Mouse (Mus musculus) frontal cortex, postnatal 10 days (tissue): Measurements from ENCODE around the gene Fbxo21.
A peak's percentile ranks its signal among the peaks of the same experiment; 100 is the strongest.

Experiments
- DNase-seq, 2 experiments: peaks; one replicate each; pipeline ENCODE4 v3.0.0; 2022; ENCODE audit warnings: low spot score in 2 of 2, mixed read lengths in 1 of 2

The Fbxo21 gene

DNA sequence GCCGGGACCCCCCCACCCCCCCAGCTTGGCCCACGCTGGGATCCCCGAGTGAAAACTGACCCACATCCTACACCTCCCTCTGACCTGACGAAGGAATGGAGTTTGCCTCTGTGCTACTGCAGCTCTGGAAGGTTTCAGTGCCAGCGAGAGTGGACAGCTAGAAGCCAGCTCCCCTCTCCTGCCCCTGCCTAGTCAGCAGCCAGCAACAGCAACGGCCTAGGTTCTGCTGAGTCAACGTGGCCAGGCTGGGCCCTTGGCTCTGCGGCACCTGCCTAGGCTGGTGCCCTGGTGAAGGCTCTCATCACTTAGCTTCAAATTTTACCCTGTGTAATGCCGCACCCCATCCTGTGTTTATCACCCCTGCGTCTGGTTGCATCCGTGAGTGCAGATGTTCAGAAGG is 43.4 kb downstream of the Fbxo21 start:
- no peak for DNase-seq

DNA sequence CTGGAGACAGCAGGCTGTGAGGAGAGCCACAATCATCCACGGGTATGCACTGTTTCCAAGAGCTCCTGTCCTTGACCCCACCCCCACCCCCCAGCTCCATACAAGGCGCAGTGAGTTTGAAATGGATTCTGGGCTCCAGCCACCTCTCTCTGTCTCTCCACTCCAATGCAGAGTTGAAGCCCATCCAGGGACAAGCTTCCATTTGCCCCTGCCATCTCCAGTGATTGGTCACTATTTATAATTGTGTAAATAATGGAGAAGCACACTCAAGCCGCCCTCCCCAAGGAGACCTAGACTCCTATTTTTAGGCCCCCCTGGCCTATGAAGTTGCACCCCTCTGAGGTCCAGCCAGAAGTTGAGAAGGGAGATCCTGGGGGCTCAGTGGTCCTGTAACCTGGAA is 46.5 kb downstream of the Fbxo21 start:
- no peak for DNase-seq

DNA sequence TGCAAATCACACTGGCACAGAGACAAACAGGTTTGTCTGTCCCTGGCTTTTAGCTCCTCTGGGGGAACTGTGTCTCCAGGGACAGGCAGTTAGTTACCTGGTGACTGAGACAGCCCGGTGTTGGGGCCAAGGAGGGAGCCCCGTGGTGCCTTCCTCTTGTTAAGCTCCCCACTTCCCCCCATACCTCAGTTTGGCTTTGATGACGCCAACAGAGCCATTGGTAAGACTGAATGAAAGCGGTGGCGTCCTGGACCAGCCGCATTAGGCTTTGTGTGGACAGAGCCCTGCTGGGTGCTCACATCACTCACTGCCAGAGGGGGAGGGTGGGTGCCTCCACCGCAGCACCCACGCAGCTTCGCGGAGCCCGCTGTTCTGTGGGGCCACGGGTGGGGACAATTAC is 49.4 kb downstream of the Fbxo21 start:
- no peak for DNase-seq

DNA sequence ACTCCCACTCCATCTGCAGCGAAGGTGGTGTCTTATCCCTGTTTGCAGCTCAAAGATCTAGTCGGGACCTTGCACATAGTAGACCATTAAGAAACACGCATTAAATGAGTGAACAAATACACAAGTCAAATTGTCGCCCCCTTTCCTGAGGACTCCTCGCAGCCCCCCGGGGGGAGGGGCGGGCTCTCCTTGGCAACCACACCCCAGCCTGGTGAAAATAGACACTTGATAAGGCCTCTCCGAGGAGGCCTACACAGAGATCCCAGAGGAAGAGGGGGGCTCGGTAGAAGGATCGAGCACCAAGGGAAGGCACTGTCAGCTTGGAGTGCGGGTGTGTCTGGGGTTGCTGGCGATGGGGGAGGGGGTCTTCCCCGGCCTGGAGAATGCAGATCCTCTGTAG is 49.8 kb downstream of the Fbxo21 start:
- DNase-seq: no peak

DNA sequence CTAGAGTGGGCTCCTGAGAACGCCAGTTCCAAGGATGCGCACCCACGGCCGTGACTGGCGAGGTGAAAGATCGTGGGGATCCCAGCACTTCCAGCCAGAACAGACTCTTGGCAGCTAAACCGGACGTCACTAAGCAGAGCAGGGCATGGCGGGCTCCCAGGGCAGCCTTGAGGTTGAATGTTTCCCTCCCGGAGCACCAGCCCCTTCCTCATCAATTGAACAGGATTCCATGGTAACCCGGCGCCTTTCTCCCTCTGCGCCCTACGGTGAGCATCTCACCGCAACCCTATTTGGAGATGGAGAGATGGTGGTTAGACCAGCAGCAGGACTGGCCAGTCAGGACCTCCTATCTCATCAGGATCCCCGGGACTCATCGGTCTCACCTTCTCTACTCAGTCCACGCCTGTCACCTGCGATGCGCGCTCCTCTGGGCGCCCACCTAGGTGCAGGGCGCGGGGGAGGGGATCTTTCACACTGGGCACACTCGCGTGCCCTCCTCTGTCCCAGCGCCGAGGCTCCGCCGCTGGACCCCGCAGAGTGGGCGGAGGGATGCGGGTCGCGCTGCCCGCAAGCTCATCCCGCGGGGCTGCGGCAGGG is 50.7 kb downstream of the Fbxo21 start:
- DNase-seq: no peak

DNA sequence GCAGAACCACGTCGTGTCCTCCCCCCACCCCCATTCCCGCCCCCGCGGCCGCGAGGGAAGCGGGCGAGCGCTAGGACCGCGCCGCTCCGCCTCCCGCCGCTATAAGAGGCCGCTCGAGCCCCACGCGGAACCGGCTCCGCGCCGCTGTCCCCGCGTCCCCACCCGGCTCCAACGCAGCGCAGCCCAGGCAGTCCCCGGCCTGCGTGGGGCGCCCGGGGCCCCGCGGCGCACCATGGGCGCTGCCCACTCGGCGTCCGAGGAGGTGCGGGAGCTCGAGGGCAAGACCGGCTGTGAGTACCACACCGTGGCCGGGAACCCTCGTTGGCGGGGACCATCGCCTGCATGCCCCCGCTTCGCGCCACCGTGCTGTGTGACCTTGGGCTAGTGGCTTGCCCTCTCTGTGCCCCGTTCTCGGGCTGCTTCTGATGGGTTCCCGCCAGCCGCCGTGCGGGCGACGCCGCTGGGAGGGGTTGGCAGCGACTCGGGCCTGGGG is 51.2 kb downstream of the Fbxo21 start, which contains the start of gene Tesc:
TSS of gene Tesc (plus strand) at position 46 of the 493 bp plus-strand sequence.
- no peak for DNase-seq

DNA sequence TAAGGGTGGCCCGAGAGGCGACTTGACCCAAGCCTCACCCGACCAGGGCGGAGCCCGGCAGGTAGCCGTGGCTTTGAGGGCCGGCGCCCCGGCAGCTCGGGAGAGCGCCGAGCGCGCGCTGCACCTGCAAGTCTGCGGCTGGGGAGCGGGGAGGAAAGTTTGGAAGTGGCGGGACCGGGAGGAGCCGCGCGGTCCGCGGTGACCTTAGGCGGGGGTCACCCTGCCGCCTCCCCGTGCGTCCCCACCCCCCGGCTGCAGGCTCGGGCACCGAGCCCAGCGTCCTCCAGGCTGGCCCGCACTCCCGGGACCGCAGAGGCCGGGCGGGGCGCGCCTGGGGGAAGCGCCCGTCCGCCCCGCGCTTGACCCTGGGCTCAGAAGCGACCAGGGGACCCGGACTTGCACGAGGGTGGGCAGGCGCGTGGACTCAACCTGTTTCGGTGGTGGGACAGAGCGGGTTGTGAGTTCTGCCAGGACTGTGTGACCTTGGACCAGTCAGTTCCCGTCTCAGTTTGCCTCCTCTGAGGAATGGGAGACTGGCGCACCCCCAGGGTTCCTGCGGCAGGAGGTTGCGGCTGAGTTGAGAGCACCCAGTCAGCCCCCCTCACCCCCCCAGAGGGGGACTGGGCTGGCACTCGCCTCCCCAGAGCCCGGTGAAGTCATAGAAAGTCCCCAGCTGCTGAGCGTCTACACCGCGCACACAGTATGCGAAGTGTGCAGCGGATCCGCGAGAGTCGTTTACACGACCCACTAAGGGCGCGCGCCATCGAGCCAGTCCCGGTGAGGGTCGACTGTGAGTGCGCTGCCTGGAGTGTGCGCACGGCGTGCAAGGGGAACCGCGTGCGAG is 51.9 kb downstream of the Fbxo21 start:
- DNase-seq: no peak

DNA sequence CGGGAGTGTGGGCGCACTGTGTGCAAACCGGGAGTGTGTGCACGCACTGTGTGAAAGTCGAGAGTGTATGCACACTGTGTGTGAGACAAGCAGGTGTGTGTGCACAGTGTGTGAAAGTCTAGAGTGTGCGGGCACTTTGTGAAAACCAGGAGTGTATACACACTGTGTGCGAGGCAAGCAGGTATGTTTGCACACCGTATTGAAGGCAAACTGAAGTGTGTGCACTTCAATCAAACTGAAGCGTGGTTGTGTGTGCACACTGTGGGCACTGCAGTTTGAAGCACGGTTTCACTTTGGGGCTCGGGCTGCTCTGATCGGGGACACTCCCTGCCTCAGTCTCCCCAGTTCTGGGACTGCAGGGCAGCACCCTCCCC is 52.5 kb downstream of the Fbxo21 start:
- no peak for DNase-seq

DNA sequence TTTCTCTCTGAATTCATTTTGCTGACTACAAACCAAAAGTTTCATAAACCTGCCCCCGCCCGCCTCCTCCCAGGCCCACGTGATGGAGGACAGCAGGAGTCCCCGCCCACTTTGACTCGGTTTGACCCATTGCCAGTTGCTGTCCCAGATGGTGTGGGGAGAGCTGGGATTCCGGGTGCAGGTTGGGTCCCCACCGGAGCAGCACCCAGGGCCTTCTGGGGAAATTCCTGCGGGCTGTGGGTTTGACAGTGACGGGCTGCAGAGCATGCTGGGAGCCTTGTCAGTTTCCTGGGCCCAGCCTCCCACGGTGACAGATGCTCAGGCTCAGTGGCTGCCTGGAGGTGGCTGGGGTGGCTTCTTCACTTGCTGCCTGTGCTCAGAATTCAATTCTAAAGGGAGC is 52.9 kb downstream of the Fbxo21 start:
- DNase-seq: peak; percentile 55 to 68

DNA sequence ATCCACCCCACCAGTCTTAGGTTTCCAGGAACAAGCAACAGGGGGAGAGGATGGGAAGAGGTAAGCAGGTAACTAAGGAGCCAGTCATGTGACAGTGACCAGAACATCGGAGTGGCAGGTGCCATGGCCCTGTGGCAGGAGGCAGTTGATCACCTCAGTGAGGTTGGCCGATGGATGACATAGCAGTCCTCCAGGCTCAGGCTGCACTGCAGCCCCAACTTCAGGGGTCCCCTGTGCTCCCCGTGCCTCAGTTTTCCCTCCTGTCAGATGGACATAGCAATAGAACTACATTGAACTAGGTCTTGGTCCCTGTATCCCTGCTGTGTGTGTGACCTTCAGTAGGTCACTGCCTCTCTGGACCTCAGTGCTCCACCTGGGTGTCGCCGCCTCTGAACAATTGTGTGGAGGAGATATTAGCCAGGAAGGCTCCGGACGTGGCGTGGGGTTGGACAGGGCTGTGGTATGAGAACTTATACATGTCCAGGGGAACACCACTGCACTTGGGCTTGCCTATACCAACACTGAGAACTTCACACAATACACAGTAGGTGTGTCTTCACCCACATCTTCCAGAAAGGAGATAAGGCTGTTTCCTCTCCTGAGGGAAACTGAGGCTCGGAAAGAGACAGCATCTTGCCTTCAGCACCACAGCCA is 53.6 kb downstream of the Fbxo21 start:
- no peak for DNase-seq

DNA sequence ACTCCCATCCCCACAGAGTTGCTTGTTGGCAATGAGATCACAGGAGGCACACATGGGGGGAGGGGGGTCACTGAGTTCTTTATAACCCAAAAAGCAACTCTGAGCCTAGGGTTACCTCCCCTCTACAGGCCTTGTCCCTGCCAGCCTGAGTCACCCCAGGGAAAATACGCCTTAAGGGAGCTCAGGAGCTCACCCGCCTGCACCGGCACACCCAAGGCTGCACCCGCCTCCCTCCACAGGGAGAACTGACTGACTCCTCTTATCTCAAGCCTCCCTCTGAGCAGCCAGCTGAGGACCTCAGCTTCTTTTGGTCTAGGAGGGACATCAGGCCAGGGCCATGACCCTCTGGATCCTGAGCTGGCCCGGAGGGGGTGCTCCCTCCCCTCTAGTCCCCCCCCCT is 54.5 kb downstream of the Fbxo21 start:
- no peak for DNase-seq

DNA sequence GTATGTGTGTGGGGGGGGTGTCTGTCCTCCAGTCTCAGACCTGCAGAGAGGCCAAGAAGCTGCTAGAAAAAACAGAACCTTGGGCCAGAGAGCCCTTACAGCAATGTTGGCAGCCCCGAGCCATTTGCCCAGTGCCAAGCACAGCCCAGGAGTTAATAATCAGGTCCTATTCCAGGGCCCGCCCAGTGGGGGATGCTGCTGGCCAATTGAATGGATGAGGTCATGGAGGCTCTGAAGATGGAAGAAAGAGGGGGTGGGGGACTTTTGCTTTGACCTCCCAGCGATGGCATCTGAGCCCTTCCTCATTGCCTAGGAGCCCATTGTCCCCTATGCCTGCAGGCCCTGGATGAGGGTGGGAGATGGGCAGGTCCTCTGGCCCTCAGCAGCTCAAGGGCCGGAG is 55.0 kb downstream of the Fbxo21 start:
- no peak for DNase-seq

DNA sequence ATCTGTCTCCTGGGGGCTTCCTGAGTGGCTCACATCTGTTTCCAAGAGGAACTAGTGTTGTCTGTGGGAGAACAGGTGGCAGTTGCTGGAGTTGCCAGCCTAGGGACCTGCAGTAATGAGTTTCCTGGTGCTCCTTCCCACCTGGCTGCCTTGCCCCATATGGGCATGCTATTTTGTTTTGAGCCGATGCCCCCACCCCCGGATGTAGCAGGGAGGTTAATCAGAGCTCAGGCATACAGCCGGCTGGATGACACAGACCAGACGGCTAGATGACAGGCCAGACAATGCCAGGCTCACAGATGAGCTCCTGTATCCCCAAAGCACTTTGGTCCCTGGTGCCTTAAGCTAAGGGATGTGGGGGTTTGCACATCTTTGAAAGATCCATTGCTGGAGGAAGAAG is 56.8 kb downstream of the Fbxo21 start:
- no peak for DNase-seq

DNA sequence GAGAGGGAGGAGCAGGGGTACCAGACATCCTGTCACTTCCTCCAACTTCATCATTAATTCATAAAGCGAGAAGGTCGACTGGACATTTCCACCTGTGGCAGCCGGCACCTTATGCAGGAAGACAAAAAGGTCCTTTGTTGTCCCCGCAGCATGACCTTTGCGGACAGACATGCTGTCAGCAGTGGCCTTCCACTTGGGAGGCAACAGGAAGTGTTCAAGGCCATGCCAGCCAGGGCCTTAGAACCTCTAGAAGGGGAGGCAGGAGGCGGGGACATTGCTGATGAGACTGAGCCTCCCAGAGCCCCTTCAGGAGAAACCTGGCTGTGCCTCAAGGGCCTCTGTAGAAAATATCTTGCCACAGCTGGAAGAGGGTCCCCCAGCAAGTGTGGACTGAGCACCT is 57.2 kb downstream of the Fbxo21 start:
- no peak for DNase-seq

DNA sequence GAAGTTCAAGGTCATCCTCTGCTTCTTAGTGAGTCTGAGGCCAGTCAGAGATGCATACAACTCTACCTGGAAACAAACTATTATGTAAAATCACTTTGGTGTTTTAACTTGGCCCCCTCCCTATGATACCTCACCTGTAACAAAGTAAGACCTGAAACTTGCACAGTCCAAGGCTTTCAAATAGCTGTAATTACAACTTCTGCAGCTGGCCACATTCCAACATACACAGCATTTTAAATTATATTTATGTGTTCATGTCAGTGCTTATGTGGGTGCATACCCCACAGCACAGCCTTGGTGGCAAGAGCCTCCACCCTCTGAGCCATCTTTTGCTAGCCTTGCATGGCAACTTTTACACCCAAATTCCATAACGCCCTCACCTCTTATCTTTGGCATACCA is 58.1 kb downstream of the Fbxo21 start:
- DNase-seq: no peak

DNA sequence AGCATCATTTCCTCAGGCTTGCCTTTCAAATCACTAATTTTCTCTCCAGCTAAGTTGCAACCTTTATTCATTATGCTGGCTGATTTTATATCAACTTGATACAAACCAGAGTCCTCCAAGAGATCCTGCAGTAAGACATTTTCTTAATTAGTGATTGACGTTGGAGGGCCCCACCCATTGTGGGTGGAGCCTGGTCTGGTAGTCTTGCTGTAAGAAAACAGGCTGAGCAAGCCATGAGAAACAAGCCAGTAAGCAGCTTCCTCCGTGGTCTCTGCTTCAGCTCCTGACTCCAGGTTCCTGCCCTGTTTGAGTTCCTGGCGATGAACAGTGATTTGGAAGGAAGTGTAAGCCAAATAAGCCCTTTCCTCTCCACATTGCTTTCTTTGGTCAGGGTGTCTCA is 59.3 kb downstream of the Fbxo21 start:
- no peak for DNase-seq

DNA sequence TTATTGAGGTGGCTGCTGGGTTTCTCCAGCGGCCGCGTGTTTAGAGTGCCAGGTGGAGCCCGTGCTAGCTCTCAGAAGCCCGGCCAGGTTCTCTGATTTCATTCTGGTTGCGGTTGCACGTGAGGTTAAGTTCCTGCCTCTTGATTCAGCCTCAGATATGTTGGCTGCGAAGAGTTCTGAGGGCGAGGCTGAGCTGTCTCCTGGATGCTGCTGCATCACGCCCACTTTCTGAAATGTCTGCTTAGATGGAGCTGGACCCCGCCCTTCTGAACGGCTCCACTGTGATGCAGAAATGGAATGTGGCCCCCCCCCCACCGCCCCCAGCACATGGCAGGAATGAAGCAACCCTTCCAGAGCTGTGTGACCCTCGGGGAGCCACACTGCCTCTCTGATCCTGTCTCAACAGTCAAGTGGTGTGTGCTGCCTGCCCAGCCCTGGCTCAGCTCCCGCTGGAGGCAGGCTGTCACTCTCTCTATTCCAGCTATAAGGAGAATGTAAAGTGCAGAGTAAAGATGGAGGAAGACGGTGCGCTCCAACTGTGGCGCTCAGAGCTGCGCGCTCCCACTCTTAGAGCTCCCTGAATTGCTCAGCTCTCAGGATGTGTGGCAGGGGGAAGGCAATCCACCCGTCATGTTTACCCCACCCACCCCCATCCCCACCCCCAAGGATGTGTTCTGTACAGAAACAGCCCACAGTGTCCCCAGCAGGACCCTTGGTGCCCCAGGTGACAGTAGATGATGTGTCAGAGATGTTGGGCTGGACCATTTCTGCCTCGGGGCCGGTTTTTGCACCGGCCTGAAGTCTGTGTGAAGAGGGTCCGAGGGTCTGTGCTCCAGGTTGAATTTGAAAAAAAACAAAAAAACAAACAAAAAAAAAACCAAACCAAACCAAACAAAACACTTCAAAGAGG is 60.6 kb downstream of the Fbxo21 start:
- no peak for DNase-seq

DNA sequence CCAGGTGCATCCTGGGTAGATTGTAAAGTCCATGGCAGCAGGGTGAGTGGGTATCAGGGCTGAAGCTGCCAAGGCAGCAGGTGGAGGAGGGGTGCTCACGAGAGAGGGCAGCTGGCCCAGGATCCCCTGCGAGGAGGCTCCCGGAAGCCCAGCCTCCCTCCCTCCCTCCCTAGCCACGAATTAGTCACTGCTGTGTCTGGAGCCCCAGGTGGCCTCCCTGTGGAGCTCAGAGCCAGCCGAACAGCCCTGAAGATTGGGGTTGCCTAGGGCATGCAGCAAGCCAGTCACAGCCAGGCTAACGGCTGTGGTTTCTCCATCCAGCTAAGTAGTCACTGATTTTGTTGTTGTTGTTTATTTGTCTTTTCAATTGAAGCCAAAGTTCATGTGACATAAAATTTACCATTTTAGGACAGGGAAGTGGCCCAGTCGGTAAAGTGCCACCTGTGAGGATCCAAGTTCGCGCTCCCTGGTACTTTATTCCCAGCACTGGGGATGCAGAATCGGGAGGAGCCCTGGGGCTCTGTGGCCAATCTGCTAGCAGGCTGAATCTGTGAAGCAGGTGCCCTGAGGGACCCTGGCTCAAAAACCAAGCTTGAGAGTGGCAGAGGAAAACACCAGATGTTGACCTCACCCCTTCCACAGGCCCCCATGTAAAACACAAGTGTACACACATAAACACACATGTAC is 61.4 kb downstream of the Fbxo21 start:
- DNase-seq: no peak

DNA sequence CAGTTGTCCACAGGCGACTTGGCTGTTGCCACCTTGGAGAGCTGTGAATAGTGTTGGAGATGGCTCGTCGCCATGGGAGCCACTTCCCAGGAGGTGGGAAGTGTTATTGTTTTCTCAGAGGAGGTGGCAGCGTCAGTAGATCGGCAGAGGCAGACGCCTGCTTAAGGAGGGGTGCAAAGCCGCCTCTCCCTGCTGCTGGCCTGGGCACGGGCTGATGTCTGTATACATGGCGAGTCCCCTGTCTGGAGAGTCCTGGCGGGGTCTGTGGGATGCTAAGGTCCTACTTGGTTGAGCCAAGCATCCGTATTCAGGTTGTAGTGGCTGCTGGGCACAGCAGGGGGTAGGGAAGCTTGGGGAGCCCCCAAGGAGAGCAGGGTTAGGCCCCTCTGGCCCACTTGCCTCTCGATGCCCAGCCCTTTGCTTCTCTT is 62.7 kb downstream of the Fbxo21 start:
- DNase-seq: no peak

DNA sequence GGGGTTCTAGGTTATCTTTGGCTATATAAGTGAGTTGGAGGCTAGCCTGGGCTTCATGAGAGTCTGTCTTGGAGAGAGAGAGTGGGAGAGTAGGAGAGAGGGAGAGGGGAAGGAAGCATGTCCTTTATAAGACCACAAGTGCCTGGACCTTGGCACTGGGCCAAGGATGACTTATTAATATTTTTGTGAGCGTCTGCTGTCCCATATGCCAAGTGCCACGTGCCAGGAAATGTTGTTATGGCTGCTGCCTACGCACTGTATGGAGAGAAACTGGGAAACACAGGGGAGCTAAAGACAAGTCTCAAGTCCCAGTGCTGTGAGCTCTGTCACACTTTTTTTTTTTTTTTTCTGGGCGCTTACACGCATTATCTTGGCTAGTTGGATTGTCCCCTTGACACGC is 66.1 kb downstream of the Fbxo21 start:
- no peak for DNase-seq

DNA sequence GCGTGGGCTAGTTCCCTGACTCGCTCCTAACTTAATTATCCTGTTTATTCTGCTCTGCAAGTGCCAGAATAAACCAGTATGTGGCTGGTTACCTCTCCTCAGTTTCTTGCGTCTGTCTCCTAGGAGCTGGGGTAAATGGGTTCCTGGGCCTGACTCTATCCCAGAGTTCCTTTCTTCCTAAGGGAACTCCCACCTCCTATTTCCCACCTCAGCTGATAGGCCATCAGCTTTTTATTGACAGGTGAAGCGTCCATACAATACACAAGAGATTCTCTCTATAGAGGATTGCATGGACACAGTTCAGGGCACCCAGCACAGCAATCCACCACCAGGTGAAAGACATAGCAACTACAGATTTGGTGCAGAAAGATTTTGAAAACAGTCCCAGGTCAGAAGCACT is 67.2 kb downstream of the Fbxo21 start:
- no peak for DNase-seq
